Mouse (Mus musculus) lung, postnatal 14 days (tissue): ENCODE results near the gene Parvb.

Experiments used
- DNase-seq: peaks from one replicate; pipeline ENCODE4 v3.0.0; 2021

Gene Parvb

DNA sequence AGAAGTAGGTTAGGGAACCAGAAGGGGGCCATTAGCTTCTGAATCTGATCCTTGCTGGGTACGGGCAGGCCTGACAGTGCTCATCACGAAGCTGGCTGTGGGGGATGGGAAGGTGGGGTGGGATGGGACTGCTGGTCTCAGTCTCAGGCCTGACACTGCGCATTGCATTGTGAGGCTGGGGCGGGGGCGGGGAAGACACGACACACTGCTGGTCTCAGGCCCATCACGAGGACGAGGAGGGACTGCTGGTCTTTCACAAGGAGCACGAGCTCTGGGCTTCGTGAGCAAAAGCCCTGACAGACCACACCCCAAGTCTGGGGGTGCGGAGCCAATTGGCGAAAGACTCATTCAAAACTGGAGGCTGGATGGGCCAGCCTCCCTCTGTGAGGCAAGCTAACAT is 93.9 kb downstream of the Parvb start:
- DNase-seq, result no peak

DNA sequence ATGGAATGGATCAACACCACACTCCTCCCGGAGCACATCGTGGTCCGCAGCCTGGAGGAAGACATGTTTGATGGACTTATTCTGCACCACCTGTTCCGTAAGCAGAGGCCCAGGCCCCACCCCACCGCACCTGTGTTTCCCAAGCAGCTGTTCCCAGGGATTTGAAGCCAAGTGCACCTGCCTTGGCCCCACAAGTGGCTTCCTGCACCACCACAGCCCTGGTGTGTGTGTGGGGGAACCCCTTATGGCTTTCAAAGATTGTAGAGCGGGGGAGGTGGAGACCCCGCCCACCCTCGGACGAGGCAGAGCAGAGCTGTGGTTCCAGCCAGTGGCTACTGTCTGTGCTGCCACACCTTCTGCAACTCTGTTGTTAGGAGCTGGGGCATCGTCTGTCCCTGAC is 97.0 kb downstream of the Parvb start:
- no peak for DNase-seq

DNA sequence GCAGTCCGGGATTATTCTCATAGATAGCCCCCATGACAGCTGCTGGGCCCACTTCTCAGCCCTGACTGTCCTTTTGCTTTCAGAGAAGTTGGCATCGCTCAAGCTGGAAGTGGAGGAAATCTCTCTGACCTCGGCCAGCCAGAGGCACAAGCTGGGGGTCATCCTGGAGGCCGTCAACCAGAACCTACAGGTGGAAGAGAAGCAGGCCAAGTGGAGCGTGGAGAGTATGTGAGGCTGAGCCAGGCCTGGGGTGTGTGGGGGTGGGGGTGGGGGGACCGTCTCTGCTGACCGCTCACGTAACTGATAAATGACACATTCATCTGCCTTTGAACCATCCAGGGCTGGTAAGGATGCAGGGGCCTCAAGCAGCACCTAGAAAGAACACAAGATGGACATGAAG is 98.1 kb downstream of the Parvb start:
- no peak for DNase-seq

DNA sequence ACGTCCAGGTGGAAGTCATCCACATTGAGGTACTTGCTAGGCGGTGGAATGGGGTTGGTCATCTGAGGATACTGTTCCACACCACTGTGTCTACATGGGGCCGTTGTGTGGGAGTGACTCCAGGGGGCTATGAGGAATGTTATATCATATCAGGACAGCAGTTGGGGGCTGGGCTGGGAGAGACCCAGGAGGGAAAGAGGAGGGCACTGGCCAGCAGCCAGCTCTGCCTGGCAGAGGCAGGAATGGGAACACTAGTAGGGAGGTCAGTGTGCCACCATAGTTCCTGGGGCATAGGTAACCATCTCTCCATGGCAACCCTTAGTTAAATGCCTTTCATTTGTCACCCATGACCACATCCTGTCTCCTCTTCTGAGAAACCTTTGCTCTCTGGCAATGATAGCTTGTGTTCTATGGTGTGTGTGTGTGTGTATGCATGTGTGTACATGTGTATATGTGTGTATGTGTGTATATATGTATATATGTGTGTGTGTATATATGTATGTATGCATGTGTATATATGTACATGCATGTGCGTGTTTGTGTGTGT is 99.3 kb downstream of the Parvb start:
- DNase-seq, result no peak

DNA sequence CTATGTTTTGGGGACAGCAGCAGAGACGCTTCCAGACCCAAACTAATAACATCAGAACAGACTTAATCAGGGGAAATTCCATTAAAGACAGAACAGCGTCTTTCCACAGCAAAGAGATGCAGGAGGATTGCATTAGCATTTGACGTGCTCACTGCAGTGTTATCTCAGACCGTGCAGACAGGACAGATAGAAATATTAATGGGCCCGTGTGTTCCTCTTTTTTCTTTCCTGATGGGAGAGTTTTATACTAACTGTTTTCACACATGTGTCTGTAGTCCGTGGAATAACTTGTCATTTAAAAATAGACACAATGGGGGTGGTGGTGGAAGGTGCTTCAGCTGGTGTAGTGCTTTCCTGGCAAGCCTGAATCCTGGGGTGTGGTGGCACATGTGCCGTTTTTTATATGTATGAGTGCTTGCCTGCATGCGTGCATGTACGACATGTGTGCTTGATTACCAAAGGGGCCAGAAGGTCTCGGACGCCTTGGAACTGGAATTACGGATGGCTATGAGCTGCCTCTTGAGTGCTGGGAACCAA is 104.5 kb downstream of the Parvb start:
- DNase-seq, result no peak

DNA sequence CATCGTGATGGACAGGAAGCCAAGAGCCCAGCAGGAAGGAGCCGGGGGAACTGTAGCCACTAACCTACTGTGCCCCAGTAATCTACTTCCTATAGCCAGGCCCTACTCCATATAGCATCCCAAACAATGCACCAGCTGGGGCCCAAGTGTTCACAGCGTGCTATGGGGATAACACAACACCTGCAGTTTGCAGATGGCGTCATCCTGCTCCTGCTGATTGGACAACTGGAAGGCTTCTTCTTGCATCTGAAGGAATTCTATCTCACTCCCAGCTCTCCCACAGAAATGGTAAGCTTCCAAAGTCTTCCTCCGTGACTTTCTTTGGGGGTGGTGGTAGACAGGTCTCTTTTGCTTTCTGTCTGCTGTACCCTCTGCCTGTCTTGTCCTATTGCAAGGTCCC is 105.8 kb downstream of the Parvb start:
- DNase-seq, result no peak

DNA sequence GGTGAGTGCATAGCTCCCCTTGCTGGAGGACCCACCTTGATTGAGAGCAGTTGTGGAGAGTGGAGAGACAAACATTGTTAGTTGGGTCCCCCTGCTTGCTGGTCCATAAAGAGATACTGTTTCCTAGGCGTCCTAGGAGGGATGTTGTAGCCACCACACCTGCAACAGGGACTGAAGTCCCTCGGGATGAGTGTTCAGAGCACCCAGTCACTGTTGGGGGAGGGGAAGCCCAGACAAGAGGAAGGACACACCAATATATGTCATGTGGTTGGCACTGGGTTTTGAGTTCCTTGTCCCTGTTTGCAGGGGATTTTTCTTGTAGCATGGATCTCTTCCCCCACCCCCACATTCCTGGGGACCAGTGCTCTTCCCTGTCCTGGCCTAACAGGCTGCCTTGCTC is 109.1 kb downstream of the Parvb start:
- DNase-seq, result no peak

DNA sequence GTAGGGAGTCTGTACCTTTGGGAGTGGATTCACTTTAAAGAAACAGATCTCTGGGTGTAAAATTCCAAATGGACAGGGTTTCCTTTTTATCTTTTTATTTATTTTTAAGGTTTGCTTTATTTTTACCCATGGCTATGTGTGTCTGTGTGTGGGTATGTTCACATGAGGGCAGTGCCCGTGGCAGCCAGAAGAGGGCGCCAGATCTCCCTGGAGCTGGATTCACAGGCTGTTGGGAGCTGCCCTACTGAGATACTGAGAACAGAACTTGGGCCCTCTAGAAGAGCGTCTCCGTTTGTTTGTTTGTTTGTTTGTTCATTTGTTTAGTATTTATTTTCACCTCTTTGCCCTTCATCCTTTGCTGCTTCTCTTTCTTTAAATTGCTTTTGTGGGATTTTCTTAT is 116.9 kb downstream of the Parvb start:
- no peak for DNase-seq

DNA sequence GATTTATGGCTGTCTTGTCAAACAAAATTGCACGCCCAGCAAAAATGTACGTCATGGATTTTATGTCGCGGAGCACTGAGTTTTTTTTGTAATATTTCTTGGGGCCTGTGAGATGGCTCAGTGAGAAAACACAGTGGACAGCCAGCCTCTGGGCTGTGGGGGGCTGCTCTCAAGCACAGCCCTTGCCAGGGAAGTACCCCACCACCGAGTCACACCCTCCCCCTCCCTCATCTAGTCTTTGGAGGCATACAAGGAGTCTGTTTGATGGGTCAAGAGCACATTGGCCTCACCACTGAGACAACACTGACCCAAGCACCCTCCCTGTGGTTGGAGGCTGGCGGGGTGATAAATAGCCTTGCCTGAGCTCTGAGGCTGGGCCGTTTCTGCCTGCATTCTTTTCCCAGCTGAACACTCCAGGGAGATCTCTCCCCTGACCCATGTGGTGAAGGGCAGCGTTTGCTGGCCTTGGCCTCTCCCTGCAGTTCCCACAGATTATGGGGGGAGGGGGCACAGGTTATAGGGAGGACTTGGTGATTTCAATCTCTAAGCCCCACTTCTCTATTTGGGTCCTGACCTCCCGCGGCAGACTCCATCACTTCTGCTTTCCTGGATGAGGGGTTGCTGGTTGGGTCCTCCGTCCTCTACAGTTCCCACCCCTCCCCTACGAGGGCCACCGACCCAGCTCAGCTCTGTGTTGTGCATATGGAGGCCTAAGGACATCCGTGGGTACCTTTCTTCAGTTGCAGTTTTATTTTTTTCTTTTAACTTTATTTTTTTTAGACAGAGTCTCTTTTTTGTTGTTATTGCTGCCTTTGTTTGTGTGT is 118.3 kb downstream of the Parvb start:
- no peak for DNase-seq

DNA sequence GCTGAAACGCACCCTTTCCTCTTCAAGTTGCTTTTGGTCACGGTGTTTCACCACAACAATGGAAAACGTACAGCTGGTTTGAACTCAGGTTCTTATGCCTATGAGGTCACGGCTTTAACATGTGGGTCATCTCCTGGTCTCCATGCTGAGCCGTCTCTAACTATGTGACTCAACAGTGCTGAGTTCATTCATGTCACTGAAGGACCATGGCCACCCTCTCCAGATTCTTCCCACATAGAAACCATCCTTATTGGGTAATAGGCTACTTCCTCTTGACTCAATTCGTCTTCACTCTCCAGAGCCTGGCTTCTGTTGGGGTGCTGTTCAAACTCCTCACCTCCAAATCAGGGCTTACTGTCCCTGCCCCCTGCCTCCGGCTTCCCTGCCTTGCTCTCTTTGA is 119.5 kb downstream of the Parvb start:
- no peak for DNase-seq

DNA sequence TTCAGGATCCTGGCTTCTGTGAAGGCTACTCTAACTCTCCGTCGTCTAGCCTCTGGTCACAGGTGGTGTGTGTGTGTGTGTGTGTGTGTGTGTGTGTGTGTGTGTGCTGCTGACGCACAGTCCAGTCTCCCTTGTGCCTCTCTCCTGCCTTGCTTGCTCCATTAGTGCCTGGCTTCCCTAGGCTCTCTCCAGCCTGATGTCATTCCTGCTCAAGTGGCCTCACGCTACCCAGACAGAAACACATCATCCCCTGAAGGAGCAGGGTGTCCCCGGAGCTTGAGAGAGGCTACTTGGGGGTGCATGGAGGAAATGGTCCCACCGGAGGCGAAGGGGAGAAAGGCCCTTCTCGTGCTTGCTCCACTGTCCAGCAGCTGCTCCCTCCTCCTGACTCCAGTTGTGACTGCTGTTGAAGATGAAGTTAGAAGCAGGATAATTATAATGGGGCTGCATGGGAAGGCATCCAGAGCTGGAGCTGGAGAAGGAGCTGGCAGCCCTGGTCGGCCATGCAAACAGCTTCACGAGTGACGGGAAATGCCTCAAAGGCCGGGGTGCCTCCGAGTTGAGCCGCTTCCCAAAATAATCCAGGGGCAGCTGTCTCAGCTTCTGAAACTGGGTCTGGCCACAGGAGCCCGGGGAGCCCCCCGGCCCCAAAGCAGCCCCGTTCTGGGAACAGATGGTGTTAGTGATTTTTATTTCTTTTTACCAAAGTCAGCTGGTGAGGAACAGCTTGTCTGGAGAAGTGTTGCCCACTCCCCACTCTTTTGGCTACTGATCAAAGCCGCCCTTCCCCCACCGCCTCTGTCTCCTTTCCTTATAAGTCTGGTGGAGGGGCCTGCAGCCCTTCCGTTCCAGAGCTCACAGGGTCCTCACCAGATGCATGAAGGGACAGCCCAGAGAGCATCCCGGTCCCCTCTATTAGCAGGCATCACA is 120.3 kb downstream of the Parvb start:
- no peak for DNase-seq

DNA sequence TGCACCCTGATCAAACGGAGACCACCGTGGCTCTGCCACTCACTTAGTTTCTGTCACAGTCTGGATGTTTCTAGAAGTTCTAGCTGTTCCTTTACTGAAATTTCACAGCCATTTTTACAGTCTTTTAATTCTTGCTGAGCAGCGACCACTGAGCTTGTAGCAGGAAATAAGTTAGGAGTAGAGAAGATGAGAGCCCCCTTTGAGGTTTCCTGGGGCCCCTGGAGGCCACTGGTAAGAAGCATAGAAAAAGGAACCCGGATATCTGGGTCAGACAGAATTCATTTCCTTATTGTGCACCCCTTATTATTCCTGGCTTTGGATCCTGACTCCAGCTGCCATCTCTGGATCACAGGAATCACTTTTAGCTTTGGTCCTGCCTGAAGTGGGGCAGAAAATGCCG is 123.2 kb downstream of the Parvb start:
- no peak for DNase-seq

DNA sequence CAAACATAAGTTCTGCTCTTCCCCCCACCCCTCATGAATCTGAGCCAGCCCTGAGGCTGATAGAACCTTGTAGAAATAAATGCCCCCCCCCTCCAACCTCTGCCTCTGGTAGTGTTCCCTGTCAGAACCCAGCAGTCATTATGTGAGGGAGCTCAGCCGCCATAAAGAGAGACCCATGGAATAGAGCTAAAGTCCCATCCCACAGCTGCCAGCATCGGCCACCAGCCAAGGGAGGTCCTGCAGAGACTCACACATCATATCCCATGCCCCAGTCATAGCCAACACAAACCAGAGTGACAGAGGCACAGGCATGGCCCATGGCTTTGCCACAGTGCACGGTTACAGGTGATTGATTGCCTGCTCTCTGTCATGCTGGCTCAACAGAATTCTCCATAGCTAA is 132.9 kb downstream of the Parvb start:
- DNase-seq, result no peak
